Comparison of ENCODE assay signal across 8 mouse cellular contexts in the genomic region with DNA sequence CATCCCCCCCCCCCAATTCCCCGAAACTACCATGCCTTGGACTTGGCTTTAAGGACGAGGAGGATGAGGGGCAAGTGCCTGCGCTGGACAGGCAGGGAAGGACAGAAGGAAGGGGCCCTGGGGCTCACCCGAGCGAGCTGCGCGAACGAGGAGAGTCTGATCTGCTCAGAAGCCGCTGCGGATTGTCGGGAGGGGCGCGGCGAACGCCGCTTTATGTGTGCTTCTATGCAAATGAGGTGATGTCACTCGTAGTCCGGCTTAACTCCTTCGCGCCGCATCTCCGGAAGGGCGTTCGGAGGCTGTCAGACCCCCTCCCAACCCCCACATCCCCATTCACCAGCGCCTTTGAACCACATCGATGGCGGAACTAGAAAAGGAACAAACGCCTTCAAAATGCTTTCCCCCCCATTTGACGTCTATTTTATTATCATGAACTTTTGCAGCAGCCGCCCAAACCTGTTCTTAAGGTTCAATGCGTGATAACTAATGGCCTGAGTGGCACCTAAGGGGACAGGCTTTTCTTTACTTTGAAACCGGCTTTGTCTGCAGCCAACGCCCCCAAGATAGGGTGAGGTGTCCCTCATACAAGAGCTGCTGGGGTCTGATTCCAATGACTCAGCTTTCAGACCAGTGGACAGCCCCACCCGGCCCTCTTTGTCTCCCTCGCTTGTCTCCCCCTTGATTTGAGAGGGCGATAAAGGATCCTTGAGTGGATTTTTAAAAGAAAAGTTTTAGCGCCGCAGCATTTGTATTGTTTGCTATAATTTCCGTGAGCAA. TPM values are rescaled to one million over a fixed set of nuclear protein-coding genes. Genes with fewer than 3 reads are reported as not detected.
DNase-seq lines count a peak whose midpoint lies in the region; ATAC-seq and TF ChIP-seq lines count a peak whose summit lies in the region.

TSS of gene Tmsb4x (minus strand) at position 338 of the 777 bp plus-strand sequence.

- peak within 1 kb of the TSS; percentile 87 for H3K27ac ChIP-seq in embryonic facial prominence, embryonic 15.5 days (replicated peaks)
- H3K27ac ChIP-seq in limb, embryonic 15.5 days = peak within 1 kb of the TSS; percentile 82
- H3K27ac ChIP-seq in midbrain, postnatal 0 days (ENCODE audit: low read depth, low read length) = peak within 1 kb of the TSS; percentile 89

- peak within 1 kb of the TSS; percentile 56 for H3K4me3 ChIP-seq in embryonic facial prominence, embryonic 15.5 days (replicated peaks)
- H3K4me3 ChIP-seq in limb, embryonic 15.5 days = peak within 1 kb of the TSS; percentile 50
- peak within 1 kb of the TSS; percentile 56 for H3K4me3 ChIP-seq in midbrain, postnatal 0 days (ENCODE audit: low read depth, low read length)

- peak within 1 kb of the TSS; percentile 46 for H3K4me2 ChIP-seq in embryonic facial prominence, embryonic 15.5 days (replicated peaks)
- peak within 1 kb of the TSS; percentile 49 for H3K4me2 ChIP-seq in limb, embryonic 15.5 days
- peak within 1 kb of the TSS; percentile 58 for H3K4me2 ChIP-seq in midbrain, postnatal 0 days (ENCODE audit: low read depth, low read length, poor library complexity, severe bottlenecking)

- H3K36me3 ChIP-seq in embryonic facial prominence, embryonic 15.5 days = no peaks in the 10 kb centered on the region
- no peaks in the 10 kb centered on the region for H3K36me3 ChIP-seq in limb, embryonic 15.5 days
- no peaks in the 10 kb centered on the region for H3K36me3 ChIP-seq in midbrain, postnatal 0 days (ENCODE audit: insufficient read depth, low read length)

- peaks cover 17% of the 10 kb centered on the region for H3K27me3 ChIP-seq in embryonic facial prominence, embryonic 15.5 days
- H3K27me3 ChIP-seq in limb, embryonic 15.5 days = peaks cover 19% of the 10 kb centered on the region; the same call in 1 of the 2 replicates
- no peaks in the 10 kb centered on the region for H3K27me3 ChIP-seq in midbrain, postnatal 0 days (ENCODE audit: insufficient read depth, low read length)

- peak; percentile 83 for DNase-seq in layer of hippocampus, adult 11-12 months (ENCODE audit: low spot score)
- DNase-seq in layer of hippocampus, adult 9-10 months (ENCODE audit: low spot score) = no peak
- DNase-seq in heart, adult 8-10 months (ENCODE audit: low spot score) = peak; percentile 90
- DNase-seq in kidney, adult 9 months = peak; percentile 69
- peak; percentile 91 for DNase-seq in midbrain, postnatal 0 days (ENCODE audit: low spot score)
- DNase-seq in spleen, postnatal 10 days (ENCODE audit: low spot score in 2 of 2) = peak; percentile 66 to 81

- H3K4me1 ChIP-seq in embryonic facial prominence, embryonic 15.5 days = no peaks in the 10 kb centered on the region
- H3K4me1 ChIP-seq in limb, embryonic 15.5 days = no peaks in the 10 kb centered on the region
- no peaks in the 10 kb centered on the region for H3K4me1 ChIP-seq in midbrain, postnatal 0 days (ENCODE audit: insufficient read depth, low read length)

- peak; percentile 86 for ATAC-seq in embryonic facial prominence, embryonic 15.5 days (ENCODE audit: insufficient number of reproducible peaks, low FRiP score, low TSS enrichment, low read depth)
- 0 out of 2 replicates have a peak, but pooled peaks have one; percentile 70 for ATAC-seq in limb, embryonic 15.5 days (ENCODE audit: insufficient number of reproducible peaks, low FRiP score, low TSS enrichment, low read depth)
- peak; percentile 91 for ATAC-seq in midbrain, postnatal 0 days (ENCODE audit: low FRiP score)

- peak within 1 kb of the TSS; percentile 57 for H3K9ac ChIP-seq in embryonic facial prominence, embryonic 15.5 days
- peak within 1 kb of the TSS; percentile 51 for H3K9ac ChIP-seq in limb, embryonic 15.5 days
- peak within 1 kb of the TSS; percentile 88 for H3K9ac ChIP-seq in midbrain, postnatal 0 days (replicated peaks; ENCODE audit: low read length, poor library complexity, severe bottlenecking)

- H3K9me3 ChIP-seq in embryonic facial prominence, embryonic 15.5 days (replicated peaks) = no peaks in the 10 kb centered on the region
- H3K9me3 ChIP-seq in limb, embryonic 15.5 days = no peaks in the 10 kb centered on the region
- no peaks in the 10 kb centered on the region for H3K9me3 ChIP-seq in midbrain, postnatal 0 days (ENCODE audit: low read length)

- WGBS in embryonic facial prominence, embryonic 15.5 days = 12% methylated on average over 38 of the region's 39 CpGs
- WGBS in limb, embryonic 15.5 days = 20% methylated on average over 39 of the region's 39 CpGs
- 19% methylated on average over 39 of the region's 39 CpGs for WGBS in midbrain, postnatal 0 days

- TF ChIP-seq CTCF in midbrain, postnatal 0 days (IDR thresholded peaks at IDR 0.05) = no peak

RNA-seq across cellular contexts. Expression of gene Tmsb4x, which starts in this region (rescaled TPM):
- polyA plus RNA-seq in embryonic facial prominence, embryonic 15.5 days (2015; fragmentation: Nextera tagmentation; extraction: Ambion mirVana) = 2,315 and 2,583 TPM in 2 replicates
- 100 to 1,000 TPM; 419 to 623 (median 536) TPM for total RNA-seq in heart, adult 8-10 months (2022)
- polyA plus RNA-seq in limb, embryonic 15.5 days (2015; fragmentation: Nextera tagmentation; extraction: Ambion mirVana) = 2,673 and 2,803 TPM in 2 replicates
- total RNA-seq in midbrain, postnatal 0 days (2014; rRNA removed) = 1,032 and 1,416 TPM in 2 replicates
- polyA plus RNA-seq in midbrain, postnatal 0 days (2015; fragmentation: Nextera tagmentation; extraction: Ambion mirVana) = 4,228 and 4,382 TPM in 2 replicates
